Mouse (Mus musculus): ENCODE data around the gene Sds. TPM values are rescaled to one million over a fixed set of nuclear protein-coding genes. Genes with fewer than 3 reads are reported as not detected.

Sds gene
- total RNA-seq, 2 experiments from 2014 or later: 0.26 to 0.70 TPM

- Histone ChIP-seq H3K27ac (no peak overlapping the region), H3K4me3 (no peak overlapping the region)
- intact Hi-C loops (cut with DNase I): no loop called here
- TF ChIP-seq CTCF (IDR thresholded peaks at IDR 0.05): no peak
- DNase-seq: no peak
Observed at GRCm38 (mm10) chr5:120456841-120457554, 19.3 kb upstream of the Sds start.

DNA sequence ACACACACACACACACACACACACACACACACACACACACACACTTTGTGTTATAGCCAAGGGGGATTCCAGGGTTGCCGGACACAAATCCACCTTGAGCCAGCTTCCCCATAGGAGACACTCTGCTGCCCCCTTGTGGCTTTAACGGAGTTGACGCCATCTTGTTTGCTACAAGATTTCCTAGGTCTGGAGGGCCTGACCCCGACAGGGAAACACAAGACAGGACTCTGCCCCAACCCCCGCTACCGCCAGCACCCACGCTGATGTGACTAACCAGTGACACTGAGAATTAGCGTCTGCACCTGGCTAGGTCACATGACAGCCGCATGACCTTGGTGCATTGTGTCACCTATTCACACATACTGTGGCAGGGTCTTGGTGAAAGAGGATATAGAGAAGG, 18.7 kb upstream of the Sds start:
- peak; percentile 44 for DNase-seq
- no peak overlapping the region for H3K4me3 ChIP-seq
- intact Hi-C loops (cut with DNase I): no loop called here
- H3K27ac ChIP-seq: no peak overlapping the region
- TF ChIP-seq CTCF (IDR thresholded peaks at IDR 0.05): peak; percentile 59

GRCm38 (mm10) chr5:120459133-120459532, 17.2 kb upstream of the Sds start:
- H3K4me3 ChIP-seq: no peak overlapping the region
- TF ChIP-seq CTCF (IDR thresholded peaks at IDR 0.05): no peak
- H3K27ac ChIP-seq: no peak overlapping the region
- DNase-seq: no peak
- intact Hi-C loops (cut with DNase I): no loop called here

DNA sequence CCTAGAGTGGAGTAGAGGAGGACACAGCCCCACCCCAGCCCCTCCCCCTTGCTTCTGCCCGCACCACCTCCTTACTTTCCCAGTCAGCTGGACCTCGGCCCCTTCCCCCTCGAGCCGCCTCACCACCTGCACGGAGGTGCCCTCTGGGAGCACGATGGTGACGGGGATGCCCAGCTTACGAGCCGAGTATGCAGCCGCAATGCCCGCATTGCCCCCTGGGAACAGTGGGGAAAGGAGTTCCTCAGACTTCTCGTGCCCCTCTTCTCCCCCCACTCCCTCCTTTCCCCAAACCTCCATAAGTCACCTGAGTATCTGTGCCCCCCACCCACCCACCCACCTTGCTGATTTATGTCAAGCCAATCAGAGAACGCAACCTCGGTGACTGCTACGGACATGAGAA, 14.4 kb upstream of the Sds start:
- Histone ChIP-seq H3K27ac (no peak overlapping the region), H3K4me3 (no peak overlapping the region)
- no peak for TF ChIP-seq CTCF (IDR thresholded peaks at IDR 0.05)
- no peak for DNase-seq
- intact Hi-C loops (cut with DNase I): no loop called here

DNA sequence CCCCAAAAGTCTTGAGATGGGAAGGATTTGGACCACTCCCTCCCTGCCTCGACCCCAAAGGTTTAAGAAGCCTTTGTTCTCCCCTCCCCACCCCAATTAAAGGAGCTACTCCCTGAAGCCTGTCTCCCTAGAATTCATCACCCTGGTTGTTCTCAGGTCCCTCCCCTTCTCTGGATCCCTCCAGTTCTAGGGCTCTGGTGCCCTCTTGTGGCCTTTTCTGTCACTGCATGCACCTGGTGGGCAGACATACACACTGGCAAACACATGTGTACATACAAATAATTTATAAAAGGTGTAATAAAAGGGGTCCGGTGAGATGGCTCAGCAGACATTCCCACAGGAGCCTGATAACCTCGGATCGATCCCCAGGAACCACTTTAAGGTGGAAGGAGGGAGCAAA, 12.0 kb upstream of the Sds start:
- no peak overlapping the region for H3K27ac ChIP-seq
- intact Hi-C loops (cut with DNase I): no loop called here
- no peak overlapping the region for H3K4me3 ChIP-seq
- no peak for DNase-seq
- TF ChIP-seq CTCF (IDR thresholded peaks at IDR 0.05): peak; percentile 34; the same call in 1 of the 2 replicates

GRCm38 (mm10) chr5:120465062-120465461, 11.3 kb upstream of the Sds start:
- H3K4me3 ChIP-seq: no peak overlapping the region
- DNase-seq: peak; percentile 40
- intact Hi-C loops (cut with DNase I): no loop called here
- TF ChIP-seq CTCF (IDR thresholded peaks at IDR 0.05): peak; percentile 70
- no peak overlapping the region for H3K27ac ChIP-seq

GRCm38 (mm10) chr5:120465860-120466259, 10.5 kb upstream of the Sds start:
- intact Hi-C loops (cut with DNase I): no loop called here

GRCm38 (mm10) chr5:120467026-120467425, 9.3 kb upstream of the Sds start:
- DNase-seq: no peak
- intact Hi-C loops (cut with DNase I): no loop called here
- Histone ChIP-seq H3K4me3 (peak overlapping the region; percentile 50), H3K27ac (no peak overlapping the region)
- no peak for TF ChIP-seq CTCF (IDR thresholded peaks at IDR 0.05)

More at GRCm38 (mm10) chr5:120465860-120466259, 10.5 kb upstream of the Sds start:
- TF ChIP-seq CTCF (IDR thresholded peaks at IDR 0.05): no peak
- H3K27ac ChIP-seq: no peak overlapping the region
- H3K4me3 ChIP-seq: no peak overlapping the region
- DNase-seq: no peak

DNA sequence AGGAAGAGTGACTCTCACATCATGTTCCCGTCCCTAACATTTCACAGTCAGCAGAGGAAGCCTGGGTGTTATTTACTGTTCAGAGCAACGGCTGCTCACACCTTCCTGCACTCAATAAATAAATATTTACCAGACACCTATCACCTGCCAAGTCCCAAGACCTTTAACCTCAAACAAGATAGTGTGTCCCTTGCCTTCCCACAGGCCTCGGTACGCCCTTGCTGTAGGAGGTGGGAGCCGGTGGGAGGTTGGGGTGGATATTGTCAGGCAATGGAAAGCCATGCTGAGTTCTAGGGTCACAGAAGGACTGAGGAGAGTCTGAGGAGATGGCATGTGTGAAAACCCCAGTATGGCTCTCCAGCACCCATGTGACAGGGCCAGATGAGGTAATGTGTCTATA, 8.0 kb upstream of the Sds start:
- H3K27ac ChIP-seq: no peak overlapping the region
- no peak for DNase-seq
- TF ChIP-seq CTCF (IDR thresholded peaks at IDR 0.05): no peak
- H3K4me3 ChIP-seq: no peak overlapping the region
- intact Hi-C loops (cut with DNase I): no loop called here

DNA sequence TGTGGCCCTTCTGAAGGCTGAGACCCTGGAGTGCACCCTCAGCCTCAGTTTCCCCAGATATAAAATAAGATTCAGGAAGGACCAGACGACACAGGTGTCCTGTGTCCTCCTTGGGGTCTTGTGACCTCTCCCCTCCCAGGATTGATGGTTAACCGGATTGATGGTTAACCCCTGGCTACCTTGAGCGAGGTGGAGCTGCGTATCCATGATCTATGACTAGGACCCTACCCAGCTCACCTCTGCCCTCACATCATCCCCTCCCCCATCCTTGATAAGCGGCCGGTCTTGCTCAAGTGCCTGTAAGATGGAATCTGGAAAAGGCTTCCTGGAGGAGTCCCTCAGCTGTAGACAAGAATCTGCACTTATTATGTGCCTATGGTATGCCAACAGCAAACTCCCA, 7.5 kb upstream of the Sds start:
- H3K4me3 ChIP-seq: no peak overlapping the region
- intact Hi-C loops (cut with DNase I): no loop called here
- DNase-seq: no peak
- no peak for TF ChIP-seq CTCF (IDR thresholded peaks at IDR 0.05)
- no peak overlapping the region for H3K27ac ChIP-seq

DNA sequence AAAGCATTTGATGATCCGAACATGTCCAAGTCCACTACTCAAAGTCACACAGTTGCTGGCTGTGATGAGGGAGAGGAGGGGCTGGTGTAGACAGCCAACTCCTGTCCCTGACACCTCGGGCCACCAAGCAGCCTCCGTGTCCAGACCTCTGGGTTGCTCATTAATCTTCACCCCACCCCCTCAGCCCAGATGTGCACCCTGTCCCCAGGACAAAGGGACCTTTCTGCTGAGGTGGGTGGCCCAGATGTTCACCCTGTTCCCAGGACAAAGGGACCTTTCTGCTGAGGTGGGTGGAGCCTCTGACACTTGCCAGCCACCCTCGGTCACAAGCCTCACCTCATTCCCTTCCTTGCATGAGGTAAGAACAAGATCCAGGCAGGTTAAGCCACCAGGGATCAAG, 4.8 kb upstream of the Sds start:
- DNase-seq: no peak
- intact Hi-C loops (cut with DNase I): no loop called here
- Histone ChIP-seq H3K4me3 (no peak overlapping the region), H3K27ac (no peak overlapping the region)
- TF ChIP-seq CTCF (IDR thresholded peaks at IDR 0.05): no peak

DNA sequence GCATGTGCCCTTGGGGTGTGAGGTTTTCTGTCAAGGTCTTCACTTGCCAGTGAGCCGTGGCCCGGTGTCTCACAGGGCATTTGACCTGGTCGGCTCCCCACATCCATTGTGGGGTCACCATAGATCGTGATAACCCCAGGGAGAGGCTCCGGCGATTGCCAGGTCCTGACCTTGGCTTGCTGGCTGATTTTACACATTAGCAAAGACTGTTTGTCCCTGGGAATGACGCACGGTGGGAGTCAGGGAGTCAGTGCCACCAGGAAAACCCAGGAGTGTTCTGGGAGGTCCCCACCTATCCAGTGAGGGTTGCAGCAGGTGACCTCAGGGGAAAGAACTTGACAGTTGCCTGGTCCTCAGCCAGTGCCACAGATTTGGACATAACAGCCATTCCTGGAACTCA, 3.6 kb upstream of the Sds start, which contains the start of gene Sdsl:
TSS of gene Sdsl (minus strand) at position 41 of the 400 bp plus-strand sequence.
- DNase-seq: no peak
- intact Hi-C loops (cut with DNase I): no loop called here
- no peak for TF ChIP-seq CTCF (IDR thresholded peaks at IDR 0.05)
- Histone ChIP-seq H3K27ac (no peak within 1 kb of the TSS), H3K4me3 (no peak within 1 kb of the TSS)

- Histone ChIP-seq H3K4me3 (no peak overlapping the region), H3K27ac (no peak overlapping the region)
- DNase-seq: no peak
- intact Hi-C loops (cut with DNase I): no loop called here
- TF ChIP-seq CTCF (IDR thresholded peaks at IDR 0.05): no peak
Observed at GRCm38 (mm10) chr5:120473361-120473760, 3.0 kb upstream of the Sds start.

DNA sequence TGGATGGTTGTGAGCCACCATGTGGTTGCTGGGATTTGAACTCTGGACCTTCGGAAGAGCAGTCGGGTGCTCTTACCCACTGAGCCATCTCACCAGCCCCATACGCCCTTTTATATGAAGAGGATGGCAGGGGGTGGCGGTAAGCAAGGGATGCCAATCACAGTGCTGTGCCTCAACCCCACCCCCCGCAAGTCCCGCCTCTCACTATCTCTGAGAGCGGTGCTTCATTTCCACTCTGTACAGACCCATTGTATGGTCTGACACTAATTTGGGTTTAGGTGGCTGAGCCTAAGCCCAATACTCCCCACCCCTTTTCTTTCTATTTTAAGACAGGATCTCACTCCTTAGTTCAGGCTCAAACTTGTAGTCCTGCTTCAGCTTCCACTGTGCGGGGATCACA, 465 bp upstream of the Sds start:
- no peak for DNase-seq
- intact Hi-C loops (cut with DNase I): no loop called here
- H3K4me3 ChIP-seq: no peak overlapping the region
- no peak for TF ChIP-seq CTCF (IDR thresholded peaks at IDR 0.05)
- H3K27ac ChIP-seq: no peak overlapping the region
